Mouse (Mus musculus): ENCODE measurements at regions not wholly inside any gene's neighbourhood (a gene's known extent, or its start where the extent isn't known, plus 50 kb on each side); places are given as distances from the start of the nearest gene placed in this dataset.

DNA sequence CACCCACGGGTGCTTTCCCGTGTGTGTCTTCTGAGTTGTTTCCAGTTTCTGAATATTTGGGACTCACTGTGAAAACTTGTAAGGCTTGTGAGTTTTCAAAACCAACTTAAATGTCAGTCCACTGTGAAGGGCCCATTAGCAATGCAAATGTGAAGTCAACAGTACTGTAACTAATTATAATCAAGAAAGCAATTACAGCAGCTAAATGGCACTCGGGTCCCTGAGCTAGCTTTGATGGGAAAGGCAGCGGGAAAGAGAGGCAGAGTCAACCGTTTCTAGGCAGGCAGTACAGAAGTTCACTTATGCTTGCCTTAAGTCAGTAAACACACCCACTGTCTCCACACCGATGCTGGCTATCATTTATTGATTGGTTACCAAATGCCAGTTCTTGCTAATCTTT is 221.9 kb downstream of the Klf5 start:
- DNase-seq (ENCODE audit: low spot score in 2 of 2), result no peak

DNA sequence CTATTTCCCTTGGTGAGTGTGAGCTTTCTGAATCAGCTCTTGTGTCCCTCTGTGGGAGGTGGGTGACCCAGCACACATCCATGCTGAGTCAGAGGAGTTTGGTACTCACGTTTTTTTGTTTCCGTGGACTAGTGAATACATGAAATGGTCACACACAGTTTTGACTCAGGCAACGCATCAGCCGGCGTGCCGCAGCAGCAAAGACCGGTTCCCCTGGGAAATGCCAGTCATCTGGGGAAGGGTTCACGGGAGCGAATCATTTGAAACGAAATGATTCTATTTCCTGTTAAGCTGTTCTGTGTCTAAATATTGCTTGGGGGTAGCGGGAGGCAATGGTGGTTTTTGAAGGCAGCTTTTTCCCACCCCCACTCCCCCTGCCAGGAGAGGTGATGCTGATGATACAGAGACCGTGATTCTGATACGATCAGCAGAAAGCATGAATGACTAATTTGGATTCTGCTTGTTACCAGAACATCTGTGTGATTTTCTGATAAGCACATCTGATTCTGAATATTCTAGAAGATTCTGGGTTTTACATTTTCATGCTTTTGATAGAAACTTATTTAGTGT is 223.5 kb downstream of the Klf5 start:
- DNase-seq (ENCODE audit: low spot score in 2 of 2), result peak; percentile 11 to 14

DNA sequence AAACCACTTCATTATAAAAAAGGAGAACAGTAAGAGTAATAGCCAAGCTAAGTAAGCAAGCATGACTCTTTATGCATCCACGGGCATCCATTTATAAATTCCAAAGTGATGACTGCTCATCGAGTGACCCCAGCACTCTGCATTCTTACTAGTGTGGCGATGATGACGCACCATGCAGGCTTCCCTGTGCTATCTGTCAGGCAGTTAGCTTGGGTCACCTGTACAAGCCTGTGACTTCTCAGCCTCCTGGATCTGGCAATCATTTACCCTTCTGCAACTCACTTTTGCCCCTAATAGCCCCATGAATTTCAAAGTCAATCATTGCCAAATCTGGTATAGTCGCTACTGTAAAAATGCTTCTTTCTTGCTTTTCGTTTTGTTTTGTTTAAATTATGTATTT is 237.3 kb downstream of the Klf5 start:
- no peak for DNase-seq (ENCODE audit: low spot score in 2 of 2)

DNA sequence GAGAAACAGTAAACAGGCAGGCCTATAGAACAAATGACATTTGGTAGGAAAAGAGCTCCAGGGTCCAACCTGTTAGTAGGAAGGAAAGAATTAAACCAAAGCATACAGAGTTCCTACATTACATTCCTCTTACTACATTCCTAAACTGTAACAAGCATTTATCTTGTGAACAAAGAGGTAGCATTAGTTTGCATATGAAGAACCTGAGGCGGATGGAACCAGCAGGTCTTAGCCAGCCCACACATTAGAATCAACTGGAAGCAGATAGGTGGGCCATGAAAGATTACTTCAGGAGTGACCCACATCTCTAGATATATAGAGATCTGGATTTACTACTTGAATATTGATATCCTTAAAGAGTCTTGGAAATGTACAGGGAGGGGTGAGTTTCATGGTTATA is 238.8 kb downstream of the Klf5 start:
- no peak for DNase-seq (ENCODE audit: low spot score in 2 of 2)

DNA sequence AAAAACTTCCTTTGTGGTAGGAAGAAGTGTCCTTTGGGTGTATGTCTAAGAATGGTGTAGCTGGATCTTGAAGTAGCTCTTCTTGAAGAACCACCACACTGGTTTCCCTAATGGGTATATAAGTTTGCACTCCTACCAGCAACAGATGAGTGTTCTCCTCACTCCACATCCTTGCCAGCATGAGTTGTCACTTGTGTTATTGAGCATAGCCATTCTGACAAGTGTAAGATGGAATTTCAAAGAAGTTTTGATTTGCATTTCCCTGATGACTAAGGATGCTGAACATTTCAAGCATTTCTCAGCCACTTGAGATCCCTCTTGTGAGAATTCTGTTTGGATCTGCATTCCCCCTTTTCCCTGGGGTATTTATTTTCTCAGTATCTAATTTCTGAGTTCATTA is 243.2 kb downstream of the Klf5 start:
- no peak for DNase-seq (ENCODE audit: low spot score in 2 of 2)

DNA sequence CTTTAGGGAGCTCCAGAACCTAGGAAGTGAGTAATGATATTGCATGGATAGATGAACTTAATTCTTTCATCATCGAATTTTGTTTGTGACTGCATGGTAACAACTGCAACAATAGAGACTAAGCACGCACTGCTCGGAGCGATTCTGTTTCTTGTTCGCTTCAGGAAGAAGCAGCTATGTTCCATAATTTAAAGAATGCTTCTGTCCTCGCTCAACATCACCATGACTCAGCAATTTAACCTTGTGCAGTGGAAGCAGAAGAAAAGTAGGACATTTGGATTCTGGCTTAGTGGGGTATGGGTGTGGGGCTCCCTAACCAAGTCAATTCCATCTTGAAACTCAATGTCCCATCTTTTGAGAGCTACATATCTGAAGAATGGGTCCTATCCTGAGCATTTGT is 249.4 kb downstream of the Klf5 start:
- no peak for DNase-seq (ENCODE audit: low spot score in 2 of 2)

DNA sequence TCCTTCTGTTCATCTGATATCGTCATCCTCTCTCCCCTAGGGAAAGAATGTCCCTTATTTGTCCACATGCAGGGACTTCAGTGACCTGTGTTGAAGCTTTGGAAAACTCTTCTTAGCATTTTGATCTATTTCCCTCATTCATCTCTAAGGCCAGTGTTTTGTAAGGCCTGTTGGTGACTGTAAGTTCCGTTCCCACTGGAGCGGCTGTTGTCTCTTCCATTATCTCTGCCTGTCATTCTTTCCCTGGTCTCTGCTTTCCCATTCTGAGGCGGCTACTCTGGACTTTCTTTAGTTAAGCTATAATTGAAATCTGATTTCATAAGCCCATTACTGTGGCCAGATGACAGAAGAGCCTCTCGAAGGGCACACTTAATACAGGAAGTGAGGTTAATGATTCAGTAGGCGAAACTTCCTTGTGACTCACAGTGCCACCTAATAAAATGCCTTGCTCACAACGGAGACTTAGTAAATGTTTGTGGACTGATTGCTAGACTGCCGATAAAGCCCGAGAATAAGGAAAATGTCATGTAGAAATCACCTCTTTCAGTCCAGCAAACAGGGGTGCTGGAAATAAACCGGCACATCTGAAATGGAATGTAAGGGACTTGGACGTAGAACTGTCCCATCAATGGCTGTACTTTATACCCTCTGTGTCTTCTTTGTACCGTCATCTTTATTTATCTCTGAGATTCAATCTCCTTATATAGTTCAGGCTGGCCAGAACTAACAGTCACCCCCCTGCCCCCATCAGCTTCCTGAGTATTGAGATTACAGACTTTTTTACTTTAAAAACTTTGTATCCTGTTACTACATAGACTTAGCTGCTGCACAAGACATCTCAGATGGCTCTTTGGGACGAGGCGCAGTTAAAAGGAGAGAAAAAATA is 250.1 kb downstream of the Klf5 start:
- DNase-seq (ENCODE audit: low spot score in 2 of 2), result no peak

DNA sequence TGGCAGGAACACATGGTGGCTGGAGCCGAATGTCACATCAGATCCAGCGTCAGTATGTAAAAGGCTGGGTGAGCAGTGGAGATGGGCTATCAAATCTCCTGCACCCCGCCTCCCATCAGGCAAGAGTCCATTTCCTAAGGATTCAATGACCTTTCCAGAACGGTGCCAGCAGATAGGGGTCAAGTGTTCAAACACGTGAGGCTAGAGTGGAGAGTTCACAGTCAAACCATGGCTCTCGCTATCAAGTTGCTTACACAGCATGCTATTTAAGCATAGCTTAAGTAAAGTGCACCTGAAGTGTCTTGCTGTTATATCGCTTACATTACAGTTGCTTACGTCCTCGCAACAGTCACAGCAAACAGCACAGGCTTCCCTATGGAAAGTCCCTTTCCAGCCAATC is 265.5 kb downstream of the Klf5 start:
- no peak for DNase-seq (ENCODE audit: low spot score in 2 of 2)

DNA sequence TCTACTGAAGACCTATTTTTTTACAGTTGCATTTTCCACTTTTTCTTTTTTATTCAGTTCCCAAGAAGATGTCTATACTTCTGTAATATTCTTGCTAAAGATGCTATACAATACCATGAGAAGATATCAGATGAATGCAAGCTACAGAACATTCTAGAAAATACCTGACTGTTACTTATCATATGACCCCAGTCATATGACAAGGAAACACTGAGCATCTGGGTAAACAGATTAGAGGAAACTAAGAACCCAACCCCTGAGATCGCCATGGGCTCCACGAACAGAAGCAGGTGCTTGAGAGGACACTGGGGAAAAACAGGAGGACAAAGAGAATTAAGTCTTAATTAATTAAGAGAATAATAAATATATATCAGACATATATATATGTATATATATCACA is 275.7 kb downstream of the Klf5 start:
- DNase-seq (ENCODE audit: low spot score in 2 of 2), result no peak

DNA sequence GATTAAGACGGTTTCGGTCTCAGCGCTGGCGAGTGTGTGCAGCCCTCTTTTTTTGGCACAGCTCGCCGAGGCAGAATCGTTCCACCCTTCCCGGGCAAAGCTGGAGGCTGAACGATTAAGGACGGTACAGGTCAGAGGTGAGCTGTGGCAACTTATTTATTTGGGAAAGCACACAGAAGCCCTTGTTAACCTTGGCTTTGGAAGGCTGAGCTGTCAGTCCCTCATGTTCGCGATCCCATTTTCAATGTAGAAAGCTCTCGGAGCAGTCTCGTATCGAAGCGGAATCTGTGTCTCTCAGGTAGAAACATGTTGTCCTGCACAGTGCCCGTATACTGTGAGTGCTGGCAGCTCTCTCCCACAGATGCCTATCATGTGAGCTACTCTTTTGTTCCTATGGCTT is 280.2 kb downstream of the Klf5 start:
- DNase-seq (ENCODE audit: low spot score in 2 of 2), result no peak

DNA sequence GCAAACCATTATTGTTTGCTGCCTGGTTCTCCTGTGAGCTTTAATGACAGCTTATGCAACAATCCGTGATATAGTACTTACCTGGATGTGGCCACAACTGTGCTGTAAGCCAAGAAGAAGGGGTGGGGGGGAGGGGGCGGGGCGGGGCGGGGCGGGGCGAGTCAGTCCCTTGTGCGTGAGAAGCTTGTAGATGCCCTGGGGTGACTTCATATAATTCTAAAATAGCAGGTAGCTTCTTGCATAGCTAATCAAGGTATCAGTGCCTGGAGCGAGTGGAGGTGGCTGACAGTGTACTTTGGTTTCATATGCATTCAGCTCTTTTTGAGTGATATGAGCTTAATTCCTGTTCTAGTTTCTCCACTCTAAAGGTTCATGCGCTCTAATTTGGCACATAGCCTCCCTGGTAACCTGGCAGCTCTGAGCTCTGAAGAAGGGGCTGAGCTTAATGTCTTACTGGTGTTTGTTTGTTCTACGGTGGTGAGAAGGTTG is 280.8 kb downstream of the Klf5 start:
- no peak for DNase-seq (ENCODE audit: low spot score in 2 of 2)

DNA sequence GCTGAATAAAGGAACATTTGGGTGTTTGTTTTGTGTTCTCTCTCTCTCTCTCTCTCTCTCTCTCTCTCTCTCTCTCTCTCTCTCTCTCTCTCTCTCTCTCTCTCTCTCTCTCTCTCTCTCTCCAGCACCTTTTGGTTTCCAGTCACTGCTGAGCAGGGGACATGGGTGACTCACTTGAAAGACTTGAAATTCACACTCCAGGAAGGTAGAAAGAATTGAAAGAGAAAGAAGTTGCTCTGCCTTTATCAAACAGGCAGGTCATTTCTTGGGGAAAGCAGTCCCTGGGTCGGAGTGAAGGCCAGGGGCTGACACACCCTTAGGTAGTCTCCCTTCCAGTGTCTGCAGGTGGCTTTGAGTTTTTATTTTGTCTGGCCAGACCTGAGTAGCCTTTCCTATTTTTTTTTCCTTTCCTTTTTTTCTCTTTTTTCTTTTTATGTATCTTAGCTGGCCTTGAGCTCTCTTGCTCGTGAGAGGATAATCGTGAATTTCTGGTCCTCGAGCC is 281.3 kb downstream of the Klf5 start:
- DNase-seq (ENCODE audit: low spot score in 2 of 2), result no peak

DNA sequence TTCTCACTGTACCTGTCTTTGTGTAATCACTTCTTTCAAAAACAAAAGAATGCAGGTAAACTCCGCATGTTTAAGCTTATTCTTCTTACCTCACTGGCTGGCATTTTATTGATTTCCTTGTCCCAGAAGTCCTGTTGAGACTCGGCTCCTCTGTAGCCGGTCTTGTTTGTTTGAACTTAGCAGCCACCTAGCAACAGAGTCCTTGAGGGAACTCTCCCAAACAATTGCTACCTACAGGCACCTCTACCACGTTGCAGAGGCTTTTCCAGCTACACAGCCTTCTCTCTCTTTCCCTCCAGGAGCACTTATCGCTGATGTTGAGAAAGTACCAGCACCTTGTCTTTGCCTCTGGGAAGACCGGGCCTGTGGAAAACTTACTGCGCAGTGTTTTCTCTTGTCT is 285.7 kb downstream of the Klf5 start:
- no peak for DNase-seq (ENCODE audit: low spot score in 2 of 2)

DNA sequence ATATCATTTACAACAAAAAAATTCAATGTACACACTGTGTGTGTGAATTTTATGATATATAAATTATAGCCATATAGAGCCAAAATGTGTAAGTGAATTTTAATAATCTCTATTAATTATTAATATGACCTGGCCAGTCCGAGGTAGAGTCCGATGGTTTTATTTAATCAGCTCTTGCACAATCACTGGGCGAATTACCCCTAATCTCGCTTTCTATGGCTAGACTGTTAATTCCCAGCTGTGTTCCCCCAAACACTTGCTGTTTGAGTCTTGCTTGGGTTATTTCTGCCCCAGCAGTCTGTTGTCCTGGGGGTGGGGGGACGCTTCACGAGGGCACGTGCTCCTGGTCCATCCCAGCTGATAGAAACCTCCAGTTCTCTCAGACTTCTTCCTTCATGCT is 287.5 kb downstream of the Klf5 start:
- DNase-seq (ENCODE audit: low spot score in 2 of 2), result no peak

DNA sequence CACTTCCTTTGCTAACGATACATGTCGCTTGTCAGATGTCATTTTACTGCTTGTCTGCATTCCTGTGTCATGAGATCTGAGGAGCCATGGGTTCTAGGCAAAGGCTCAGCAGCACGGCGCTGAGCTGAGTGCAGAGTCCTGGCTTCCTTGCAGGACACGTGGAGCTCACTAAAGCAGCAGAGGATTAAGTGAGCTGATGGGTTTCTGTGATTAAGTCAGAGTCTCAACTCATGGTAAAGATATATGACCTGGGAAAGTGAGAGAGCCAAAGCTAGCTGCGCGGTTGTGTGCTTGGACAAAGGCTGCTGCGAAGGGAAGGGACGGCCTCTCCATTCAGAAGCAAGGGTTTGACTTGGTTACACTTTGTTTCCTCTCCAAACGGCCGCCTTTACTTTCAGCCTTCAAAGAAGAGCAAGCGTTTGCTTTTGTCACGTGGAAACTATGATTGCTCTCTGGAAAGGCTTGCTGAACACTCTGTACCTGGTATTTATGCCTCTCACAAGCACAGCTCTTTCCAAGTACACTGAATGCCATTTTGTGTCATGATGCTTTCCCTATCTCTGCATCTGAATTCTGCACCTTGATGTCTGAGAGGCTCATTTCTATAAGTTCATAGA is 292.5 kb downstream of the Klf5 start:
- no peak for DNase-seq (ENCODE audit: low spot score in 2 of 2)

DNA sequence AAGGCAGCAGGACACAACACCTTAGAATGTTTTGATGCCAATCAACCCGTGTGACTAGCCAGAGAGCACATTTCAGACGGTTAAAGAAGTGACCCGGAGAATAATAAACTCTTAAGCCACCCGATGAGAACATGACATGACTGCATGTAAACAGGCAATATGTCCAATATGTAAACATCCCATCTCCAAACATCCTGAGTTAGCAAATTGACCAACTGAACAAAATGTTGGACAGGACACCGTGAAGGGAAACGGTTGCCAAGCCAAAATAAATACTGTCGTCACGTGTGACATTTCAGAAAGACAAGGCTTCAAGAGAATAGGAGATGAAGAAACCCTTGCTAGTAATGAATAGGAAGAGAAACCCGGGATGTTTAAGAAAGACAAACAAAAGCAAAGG is 294.4 kb downstream of the Klf5 start:
- no peak for DNase-seq (ENCODE audit: low spot score in 2 of 2)

DNA sequence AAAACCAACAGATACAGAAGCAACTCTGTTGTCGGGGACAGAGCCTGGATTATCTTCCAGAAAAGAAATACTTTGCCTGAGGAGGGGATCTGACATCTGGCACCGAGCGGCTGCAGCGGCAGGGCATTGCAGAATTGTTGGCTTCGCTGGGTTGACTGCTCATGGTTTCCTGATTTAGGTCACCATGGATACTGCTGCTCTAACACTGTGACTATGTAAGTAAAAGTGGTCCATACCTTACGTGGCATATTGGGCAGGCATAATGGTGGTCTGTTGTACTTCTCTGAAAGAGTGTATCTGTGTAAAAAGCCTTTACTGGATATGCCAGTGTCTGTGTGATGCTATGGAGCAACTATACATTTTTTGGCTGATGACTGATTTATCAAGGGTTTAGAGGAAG is 295.4 kb downstream of the Klf5 start:
- DNase-seq (ENCODE audit: low spot score in 2 of 2), result no peak

DNA sequence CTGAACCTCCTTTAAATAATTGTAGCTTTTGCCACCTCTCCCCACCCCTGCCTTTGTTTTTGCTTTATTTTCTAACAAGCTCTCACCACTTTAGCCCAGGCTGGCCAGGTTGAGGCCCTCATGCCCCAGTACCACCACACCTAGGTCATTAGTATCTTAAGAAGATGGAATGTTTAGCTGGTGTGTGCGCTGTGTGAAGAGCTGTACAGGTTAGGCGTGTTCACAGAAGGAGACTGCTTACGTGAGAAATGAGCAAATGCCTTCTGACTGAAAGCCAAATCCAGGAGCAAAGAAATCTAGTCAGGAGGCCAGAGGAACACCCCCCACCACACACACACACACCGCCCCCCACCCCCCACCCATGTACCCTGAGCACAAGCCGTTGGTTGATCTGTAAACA is 303.4 kb downstream of the Klf5 start:
- no peak for DNase-seq (ENCODE audit: low spot score in 2 of 2)

DNA sequence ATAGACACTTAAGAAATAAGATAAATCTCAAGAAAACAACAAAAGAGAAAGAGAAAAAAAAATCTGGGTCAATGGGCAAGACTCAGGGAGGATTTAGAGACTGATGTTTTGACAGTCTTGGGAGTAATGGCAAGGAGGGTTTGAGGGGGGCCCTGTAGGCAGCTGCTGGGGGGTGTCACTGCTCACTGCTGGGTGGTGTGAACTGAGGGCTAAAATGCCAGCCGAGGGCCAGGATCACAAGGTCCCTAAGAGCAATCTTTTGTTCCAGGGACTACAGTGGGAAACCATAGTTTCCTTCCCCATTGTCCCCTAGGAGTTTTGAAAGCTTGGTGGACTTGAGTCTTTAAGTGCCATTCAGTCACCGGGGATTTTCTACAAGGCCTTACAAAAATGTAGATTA is 304.8 kb downstream of the Klf5 start:
- no peak for DNase-seq (ENCODE audit: low spot score in 2 of 2)

DNA sequence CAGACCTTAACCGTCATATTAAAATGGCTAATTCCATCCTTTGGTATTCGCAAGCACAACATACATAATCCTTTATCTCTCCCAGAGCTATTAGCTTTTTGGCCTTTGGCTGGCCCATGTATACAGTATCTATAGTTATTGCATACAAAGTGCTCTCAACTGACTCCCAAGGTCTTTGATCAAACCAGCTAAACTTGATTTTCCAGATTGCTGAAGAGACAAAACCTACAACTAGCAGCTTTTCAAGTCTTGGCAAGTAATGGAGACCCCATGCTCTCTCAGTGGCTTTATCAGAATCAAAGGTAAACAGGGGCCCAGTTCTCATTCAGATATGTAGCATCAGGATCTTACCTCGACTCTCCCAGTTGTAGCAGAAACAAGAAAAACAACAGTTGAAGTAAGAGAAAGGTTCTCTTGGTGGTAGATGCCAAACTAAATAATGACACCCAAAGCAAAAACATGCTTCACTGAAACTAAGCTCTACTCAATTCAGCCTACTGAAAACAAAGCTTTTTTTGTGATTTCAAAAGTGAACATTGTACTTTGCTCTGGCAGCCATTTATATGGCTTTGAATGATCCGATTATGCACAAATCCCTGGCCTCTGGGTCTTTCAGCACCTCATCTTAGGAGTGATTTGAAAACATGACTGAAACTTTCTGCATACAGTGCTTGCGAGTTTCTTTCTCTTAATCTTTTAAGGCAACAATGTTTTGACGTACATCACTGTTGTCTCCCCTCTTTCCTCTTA is 307.0 kb downstream of the Klf5 start:
- DNase-seq (ENCODE audit: low spot score in 2 of 2), result no peak

DNA sequence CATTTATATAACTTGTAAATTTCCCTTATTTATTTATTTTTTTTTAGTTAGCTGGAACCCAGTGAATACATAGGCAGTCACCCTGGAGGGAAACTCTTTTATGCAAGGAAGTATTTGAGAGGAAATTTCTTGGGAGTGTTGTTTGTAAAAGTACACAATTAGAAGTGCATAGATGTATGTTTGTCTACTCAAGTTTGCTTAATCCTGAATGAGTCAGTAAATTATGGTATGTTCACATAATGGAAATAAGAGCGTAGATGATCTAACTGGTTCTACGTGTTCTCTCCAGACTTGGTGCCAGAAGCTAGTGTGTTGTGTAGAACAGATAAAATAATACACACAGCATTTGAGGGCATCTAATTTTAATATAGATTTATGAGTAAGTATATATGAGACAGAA is 310.5 kb downstream of the Klf5 start:
- no peak for DNase-seq (ENCODE audit: low spot score in 2 of 2)

DNA sequence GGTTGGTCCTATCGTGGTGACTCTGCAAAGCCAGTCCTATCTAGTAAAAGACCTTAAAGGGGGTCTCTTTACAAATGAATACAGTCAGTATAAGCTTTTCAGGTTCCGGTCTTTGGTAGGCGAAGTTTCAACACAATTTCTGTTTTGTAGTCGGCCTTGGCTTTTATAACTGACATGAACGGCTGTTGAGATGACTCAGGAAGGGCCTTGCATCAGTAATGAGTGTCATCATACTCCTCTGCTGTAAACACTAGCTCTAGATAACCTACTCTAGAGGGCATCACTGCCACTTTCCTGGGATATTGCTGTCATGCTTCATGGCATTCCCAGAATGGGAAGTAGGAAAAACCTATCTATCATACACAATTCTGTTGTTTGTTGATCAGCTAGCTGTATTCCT is 312.9 kb downstream of the Klf5 start:
- no peak for DNase-seq (ENCODE audit: low spot score in 2 of 2)
